Mouse (Mus musculus): Measurements from ENCODE around the gene Gtpbp1.

Gtpbp1 gene

DNA sequence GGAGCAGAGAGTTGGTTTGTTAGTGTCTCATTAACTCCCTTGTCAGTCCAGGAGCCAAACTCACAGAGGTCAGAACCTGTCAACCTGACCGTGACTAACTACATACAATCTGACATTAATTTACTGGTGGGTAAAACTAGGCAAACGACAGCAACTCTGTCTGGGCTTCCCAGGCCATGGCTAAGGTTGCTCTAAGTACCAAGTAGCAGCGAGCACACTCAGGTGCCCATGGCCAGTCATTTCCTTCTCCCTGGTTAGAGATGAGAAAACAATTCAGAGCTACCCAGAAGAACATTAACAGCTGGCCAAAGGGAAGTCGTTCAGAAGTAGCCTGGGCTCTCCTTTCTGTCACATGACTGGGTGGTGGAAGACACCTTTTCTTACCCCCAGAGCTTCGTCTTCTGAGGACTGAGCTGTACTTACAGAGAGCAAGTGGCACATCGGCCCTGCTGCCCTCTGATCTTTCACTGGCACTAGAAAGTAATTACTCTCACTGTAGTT is 5.5 kb upstream of the Gtpbp1 start:
- no peak for DNase-seq (ENCODE audit: low spot score)

DNA sequence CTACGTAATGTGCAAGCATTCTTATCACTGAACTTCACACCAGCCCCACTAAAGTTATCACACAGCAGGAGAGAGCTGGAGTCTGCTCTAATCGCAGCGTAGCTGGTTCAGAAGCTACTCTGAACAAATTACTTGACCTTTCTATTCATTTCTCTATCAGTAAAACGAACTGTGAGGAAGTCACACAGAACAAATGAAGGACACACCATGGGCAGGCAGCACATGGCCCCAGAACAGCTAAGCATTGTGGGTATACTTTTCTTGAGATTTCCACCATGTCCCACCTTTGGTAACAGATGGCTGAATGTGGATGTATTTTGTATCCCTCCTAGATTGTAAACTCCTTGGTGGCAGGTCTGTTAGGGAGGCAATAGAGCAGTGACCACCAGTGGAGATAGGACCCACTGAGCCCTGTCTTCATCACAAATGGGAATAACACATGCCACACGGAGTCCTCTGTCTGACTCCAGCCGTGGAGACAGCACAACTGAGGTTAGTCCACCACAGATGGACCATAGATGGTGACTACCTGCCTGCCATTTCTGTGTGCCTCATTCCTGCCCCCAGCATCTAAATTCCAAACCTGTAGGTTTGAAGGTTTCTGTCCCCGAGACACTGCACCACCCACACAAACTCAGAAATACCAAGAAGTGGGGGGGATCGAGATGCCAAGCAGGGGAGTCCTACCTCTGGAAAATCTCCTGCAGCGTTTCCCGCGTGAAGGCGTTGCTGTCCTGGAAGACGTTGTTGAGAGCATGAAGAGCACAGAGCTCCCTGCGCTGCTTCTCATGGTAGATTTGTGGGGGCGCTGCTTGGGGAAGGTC is 4.4 kb upstream of the Gtpbp1 start:
- DNase-seq (ENCODE audit: low spot score) = no peak

DNA sequence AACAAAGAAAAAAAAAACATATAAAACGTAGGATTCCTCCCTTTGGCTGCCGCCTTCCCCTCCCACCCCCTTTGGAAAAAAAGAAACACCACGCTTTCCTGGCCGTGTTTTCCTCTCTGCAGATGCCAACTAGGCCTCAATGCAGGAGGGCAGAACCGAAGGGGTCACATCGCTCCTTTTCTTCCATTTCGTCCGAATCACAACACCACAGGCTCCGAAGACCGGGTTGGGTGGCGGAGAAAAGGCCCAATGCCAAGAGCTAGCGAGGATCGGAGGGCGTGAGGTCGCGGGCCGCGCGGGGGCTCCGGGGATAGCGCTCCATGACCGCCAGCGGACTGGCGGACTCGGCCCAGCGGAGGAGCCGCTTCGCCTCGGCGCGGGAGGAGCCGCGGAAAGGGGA is 3.5 kb upstream of the Gtpbp1 start:
- no peak for DNase-seq (ENCODE audit: low spot score)

DNA sequence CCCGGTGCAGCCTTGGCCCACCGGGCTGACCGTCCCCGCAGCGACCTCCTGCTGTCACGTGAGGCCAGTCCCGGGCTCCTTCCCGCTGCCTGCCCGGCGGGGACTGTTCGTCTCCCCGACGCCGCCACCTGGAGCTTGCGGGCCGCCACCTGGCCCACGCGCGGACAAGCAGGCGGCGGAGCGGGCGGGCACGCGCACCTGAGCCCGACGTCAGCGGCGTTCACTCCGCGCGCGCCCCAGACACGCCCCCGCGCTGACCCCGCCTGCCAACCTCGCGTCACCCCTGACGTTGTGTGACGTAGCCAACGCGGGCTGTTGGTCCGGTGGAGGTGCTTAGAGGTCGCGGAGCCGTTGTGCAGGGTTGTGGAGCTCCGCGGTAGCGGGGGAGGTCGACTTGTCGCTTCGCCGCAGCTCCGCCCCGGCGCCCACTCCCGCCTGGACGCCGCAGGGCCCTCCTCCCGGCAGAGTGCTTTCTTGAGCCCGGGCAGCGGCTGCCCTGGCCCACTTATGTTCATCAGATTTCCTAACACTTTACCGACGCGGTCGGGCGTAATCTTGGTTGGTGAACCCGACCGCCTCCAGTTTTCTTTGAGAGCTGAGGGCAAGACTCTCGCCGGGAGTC is 2.9 kb upstream of the Gtpbp1 start, which contains the start of gene Josd1:
Gene Josd1 (minus strand): TSS at position 274 of the 622 bp plus-strand sequence.
- DNase-seq (ENCODE audit: low spot score) = peak; percentile 95

DNA sequence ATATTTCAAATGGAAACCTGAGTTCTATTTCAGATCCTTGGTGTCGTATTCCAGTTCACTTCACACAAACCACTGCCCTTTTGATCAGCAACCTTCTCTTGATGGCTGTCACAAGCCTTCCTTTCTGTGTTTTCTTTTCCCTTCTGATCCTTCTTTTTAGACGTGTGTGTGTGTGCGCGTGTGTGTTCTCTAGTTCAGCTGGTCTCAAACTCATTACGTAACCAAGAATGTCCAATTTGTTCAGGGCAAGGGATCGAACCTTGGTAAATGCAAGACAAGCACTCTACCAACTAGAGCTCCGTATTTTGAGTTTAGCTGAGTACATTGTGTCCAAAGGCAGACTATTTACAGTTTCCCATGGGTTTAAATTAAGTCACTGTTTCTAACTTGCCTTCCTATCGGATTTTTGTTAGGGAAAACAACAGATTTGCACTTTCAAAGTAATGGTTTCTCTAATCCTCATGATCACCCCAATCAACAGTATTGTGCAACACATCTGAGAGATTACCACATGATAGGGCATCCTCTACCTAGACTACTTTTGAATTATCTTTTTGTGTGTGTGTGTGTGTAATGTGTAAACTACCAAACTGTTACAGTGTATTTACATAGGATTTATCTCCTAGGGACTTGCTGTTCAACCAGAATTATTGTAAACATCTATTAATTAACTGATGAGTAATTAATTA is 2.2 kb upstream of the Gtpbp1 start:
- DNase-seq (ENCODE audit: low spot score) = no peak

DNA sequence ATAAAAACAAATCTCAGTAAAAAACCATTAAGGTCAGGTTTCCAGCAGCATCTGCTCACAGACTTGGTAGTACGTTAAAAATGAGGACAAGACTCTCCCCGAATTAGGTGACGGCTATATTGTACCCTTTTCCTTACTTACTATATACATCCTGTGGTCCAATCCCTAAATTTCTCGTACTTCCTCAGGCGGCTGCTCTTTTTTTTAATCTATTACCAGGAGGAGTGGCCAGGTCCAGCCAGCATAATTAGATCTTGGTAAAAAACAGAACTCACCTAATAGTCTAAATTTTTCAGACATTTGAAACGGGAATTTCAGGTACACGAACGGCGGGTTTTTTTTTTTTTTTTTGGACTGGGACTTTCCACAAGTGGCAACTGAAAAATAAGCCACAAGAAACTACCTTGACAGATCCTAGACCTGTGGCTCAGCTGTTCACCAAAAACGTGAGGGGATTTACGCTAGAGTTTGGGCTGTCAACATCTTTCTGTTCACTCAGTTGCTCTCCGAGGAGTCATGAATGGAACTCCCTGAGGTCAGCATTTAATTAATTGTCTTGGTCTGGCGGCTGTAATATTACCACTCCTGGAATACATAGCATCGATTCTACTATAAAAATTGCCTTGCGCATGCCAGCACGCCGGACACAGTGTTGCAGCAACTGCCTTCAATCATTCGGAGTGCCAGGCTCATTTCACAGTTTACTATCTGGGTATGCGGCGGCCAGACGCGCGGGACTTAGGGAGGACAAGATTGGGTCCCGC is 801 bp upstream of the Gtpbp1 start:
- DNase-seq (ENCODE audit: low spot score) = no peak

DNA sequence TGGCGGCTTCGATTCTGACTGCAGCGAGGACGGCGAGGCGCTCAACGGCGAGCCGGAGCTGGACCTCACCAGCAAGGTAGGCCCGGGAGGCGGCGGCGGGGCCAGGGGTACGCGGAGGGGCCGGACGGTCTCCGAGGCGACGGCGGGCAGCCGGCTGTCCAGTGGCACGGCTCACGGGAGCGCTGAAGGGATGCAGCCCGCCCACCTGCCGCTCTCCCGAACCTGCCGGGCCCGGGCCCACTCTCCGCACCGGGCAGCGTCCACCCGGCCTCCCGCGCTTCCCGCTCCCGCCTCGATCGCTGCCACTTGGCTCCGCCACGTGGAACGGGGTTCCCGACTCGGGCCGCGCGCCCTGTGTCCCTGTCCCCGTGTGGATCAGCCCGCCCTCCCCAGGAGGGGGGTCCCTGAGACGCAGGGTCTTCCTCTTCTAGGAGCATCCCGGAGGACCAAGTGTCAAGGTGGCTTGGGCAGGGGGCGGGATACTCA is 421 bp downstream of the Gtpbp1 start:
- no peak for DNase-seq (ENCODE audit: low spot score)

DNA sequence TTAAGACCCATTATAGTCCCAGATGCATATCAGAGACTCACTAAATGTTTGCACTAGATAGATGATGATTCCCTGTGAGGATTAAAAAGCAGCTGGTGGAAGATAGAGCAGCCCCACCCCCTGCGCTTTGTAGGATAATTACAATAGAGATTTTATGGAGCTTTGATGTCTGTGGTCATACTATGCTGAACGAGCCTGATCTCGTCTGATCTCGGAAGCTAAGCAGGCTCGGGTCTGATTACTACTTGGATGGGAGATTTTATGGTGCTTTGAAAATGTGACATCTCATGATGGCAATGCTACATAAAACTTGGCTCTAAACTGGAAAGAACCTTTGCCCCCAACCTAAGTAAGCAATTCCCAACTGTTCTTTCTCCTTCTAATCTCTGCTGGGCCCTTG is 1.7 kb downstream of the Gtpbp1 start:
- DNase-seq (ENCODE audit: low spot score) = no peak

DNA sequence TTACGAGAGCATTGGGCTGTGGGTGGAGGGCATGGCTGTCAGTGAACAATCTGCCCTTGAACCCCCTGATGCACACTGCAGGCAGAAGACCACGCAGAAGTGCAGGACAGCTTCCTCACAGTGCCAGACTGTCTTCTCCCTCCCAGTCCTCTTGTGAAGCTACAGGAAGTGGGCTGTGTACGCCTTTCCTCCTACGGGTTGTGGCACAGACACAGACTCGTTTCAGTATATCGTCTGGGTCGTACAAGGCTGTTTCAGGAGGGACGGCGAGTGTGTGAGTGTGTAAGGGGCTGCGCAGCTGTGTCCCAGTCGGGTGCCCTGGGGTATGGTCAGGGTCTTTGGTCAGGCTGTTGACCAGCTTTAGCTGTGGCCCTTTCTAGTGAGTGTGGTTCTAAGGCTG is 3.1 kb downstream of the Gtpbp1 start:
- no peak for DNase-seq (ENCODE audit: low spot score)

DNA sequence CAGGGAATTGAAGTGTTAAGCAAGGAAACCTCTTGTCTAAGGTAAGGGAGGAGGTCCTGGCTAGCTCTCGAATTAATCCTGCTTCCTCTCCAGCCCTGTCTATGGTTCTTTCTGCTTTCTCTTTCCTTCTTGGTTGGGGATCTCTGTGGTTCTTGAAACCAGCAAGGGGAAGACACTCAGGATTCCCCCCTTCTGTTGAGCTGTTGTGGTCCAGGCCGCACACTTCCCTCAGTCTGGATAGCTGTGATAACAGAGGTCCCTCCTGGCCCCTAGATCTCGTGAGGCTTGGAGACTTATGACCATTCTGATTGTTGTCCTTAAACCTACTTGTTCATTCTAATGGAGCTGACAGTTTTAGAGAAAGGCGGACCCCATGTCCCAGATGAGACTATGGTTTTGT is 3.9 kb downstream of the Gtpbp1 start:
- DNase-seq (ENCODE audit: low spot score) = no peak

DNA sequence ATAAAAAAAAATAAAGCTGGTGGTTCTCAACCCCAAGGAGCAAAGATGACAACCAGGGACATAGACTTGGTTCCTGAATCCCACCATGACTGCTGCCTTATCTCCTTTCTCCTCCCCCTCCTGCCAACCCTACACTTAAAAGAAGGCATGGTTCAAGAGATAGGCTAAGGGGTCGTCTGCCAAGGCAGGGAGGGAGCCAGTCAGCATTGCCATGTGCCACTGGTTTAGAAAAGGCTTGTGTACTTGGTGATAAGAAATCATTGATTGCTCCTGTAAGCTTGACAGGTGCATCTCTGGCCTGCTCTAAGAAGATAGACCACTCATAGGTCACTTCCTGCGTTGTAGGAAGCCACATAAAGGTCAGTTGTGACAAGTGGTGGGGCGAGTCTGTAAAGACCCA is 4.9 kb downstream of the Gtpbp1 start:
- DNase-seq (ENCODE audit: low spot score) = no peak

DNA sequence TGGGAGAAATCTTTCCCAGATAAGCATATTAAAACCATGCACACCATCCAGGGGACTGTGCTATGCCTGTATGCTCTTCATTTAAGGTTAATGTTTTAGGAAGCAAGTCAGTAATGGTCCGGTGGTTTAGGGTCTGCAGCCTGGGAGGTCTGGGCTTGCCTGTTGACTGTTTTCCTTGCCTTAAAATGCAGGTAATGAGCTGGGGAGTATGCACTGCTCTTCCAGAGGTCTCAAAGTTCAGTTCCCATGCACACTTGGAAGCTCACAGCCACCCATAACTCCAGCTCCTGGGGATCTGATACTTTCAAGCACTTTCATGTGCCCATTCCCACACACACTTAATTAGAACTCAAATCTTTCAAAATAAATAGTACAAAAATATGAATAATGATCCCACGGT is 5.9 kb downstream of the Gtpbp1 start:
- DNase-seq (ENCODE audit: low spot score) = no peak

DNA sequence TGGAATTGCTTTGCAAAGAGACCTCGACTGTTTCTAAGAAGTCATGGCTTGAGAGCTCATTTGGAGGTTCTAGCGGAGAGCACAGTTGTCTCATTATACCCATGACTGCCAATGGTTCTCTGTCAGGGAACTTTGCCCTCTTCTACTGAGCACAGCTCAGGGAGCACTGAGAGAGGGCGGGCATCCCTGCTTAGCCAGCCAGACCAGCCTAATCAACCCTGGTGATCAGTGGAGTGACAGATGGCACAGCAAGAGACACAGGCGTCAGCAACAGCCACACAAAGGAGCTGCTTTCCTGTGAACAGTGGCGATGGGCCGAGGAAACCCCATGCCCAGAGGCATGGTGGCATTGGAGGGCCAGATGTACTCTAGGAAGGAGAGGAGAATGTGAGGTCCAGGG is 6.4 kb downstream of the Gtpbp1 start:
- no peak for DNase-seq (ENCODE audit: low spot score)

DNA sequence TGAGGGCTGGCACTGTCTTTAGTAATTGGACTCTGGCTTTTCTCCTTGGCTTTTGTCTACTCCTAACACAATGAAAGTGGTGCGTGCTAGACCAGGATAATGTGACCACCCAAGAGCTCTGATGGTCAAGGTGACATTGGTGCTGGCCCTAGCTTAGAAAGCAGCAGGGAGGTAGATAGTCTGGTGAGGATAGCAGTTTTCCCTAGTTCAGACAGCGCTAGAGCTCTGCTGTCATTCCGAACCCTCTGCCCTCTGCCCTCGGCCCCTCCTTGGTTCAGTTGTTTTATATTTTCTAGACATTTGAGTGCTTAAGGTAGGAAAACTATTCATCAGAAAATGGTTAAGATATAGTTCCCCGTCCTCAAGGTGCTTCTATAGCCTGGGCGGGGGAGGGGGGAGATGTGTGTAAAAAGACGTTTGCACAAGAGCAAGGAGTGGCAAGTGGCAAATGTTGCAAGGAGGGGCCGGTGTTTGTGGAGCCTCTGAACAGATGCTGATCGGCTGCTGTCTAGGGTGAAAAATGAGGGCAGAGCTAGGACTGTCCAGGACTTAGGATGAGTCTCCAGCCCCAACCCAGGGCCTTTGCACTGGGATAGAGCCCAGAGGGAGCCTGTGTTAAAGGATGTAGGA is 7.0 kb downstream of the Gtpbp1 start:
- DNase-seq (ENCODE audit: low spot score) = no peak

DNA sequence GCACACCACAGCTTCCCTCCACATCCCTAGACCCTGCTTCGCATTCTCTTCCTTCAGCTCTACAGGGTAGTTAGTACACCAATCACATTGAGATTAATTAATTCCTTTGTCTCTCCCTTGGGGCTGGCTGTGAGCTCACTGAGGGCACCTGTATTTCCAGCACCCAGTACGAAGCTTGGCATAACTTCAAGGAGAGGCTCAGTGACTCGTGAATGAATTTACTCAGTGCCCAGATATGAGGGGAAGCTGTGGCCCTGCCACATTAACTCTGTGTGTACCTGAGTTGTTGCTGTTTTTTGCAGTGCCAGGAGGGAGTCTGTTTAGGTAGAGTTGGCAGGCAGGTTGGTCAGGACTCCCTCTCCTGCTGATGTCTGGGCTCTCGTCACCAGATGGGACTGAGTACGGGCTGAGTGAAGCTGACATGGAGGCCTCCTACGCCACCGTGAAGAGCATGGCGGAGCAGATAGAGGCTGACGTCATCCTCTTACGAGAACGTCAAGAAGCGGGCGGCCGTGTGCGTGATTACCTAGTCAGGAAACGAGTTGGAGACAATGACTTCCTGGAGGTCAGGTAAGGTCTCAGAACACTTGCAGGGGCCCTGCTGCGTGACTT is 16.1 kb downstream of the Gtpbp1 start:
- no peak for DNase-seq (ENCODE audit: low spot score)

DNA sequence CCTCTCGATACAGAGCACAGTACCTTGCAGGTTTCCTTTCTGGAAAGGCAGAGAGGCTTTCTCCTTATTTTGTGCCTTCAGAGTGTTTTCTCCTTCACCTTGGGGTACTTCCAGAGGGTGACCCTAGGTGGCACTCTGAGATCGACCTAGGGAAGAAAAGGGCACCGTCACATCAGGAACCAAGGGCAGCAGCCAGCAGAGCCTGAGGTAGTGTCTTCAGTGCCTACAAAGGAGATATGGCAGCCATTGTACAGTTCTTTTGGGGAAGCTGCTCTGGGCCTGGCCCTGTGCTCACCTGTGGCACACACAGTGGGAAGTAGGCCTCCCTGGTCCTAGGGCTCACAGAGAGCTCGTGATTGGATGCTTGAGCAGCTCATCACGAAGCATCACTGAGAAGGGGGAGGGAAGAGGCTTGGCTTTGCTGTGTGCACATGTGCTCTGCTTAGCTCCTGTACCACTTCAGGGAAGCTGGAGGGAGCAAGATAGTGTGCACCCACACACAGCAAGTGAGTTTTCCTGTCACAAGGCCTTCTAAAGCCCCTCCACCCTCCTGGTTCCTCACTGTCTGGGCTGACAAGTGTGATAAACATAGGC is 17.7 kb downstream of the Gtpbp1 start:
- no peak for DNase-seq (ENCODE audit: low spot score)

DNA sequence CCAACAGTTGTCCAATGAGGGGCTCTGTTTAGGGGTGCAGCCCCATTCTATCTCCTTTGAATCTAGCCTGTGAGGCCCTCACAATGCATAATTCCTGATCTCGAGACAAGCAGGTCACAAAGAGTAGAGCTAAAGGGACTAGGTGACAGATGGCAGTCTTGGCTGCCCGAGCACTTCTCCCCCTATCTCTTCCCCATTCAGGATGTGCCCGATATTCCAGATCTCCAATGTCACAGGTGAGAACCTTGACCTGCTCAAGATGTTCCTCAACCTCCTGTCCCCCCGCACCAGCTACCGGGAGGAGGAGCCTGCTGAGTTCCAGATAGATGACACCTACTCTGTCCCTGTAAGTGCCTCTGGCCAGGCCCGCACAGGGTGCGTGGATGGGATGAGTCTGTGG is 25.0 kb downstream of the Gtpbp1 start:
- no peak for DNase-seq (ENCODE audit: low spot score)

DNA sequence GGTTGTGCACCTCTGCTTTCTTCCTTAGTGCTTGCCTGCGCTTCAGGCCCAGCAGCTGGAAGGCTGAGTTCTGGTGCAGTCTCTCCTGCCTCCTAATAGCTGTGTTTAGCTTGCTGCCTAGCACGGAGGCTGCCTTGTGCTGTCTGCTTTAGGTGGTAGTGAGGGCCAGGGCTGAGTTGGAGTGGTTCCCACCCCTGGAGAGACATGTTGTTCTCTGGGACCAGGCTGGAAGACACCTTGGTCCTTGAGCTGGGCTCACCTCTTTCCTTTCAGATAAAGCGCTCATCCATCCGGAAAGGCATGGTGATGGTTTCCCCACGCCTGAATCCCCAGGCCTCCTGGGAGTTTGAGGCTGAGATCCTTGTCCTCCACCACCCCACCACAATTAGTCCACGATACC is 26.1 kb downstream of the Gtpbp1 start:
- no peak for DNase-seq (ENCODE audit: low spot score)

DNA sequence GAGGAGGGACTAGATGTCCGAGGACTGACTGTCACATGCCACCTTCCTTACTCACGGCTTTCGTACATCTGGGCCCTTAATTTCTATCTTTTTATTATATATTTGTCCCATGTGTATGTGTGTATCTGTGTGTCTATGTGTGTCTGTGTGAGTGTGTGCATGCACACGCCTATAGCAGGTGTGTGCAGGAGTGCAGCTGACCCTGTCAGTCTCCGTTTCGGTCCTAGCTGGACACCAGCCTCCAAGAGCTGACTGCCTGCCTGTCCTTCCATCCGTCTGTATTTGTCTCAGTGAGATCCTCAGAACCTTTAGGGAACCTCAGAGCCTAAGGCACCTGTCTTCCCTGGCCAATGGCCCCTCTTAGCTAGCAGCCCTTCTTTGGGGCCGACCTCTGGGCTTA is 29.6 kb downstream of the Gtpbp1 start:
- DNase-seq (ENCODE audit: low spot score) = no peak

DNA sequence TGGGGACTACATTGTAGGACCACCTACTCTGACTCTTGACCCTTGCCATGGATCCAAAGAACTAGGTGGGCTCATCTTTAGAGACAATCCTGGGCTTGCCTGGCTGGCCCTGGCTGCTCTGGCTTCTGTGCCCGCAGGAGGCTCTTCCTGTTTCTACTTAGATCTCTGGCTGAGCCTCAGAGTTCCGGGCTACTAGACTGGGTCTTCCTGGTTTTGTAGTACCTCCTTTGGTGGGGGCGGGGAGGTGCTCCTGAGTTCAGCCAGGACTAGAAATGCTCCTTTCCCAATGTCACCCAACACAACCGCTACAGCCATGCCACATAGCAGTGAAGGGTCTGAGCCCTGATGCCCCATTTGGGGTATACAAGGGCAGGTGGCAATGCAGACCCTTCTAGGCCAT is 30.2 kb downstream of the Gtpbp1 start:
- DNase-seq (ENCODE audit: low spot score) = no peak

DNA sequence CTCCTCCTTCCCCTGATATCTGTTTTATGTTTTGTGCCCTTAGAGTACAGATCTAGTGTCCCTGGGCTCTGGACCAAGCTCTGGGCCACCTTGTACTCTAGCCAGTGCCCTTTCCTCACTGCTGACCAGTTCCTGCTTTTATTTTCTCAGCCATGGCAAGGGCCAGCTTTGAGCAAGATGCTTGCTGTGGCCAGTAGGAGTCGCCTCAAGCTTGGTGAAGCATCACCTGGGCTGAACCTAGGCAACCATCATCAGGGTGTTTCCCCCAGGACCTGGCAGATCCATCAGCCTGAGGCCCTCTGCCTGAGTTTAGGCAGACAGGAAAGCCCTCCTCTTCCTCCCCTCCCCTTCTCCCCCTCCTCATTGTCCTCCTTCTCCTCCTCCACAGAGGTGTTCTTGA is 32.8 kb downstream of the Gtpbp1 start:
- no peak for DNase-seq (ENCODE audit: low spot score)

Measured in c-Kit-positive CD71-positive TER-119-positive erythroid progenitor cells, embryonic 14.5 days (primary cell).